Mouse (Mus musculus) midbrain, embryonic 11.5 days (tissue): ENCODE results near the gene Pigu. TPM values are rescaled to one million over a fixed set of nuclear protein-coding genes. Genes with fewer than 3 reads are reported as not detected.

Experiments used
- ATAC-seq: fragments of 200-750 bp; cut with Nextera tagmentation; 2 replicates; pipeline ENCODE4 v1.8.0; 2017; ENCODE audit warnings: moderate TSS enrichment, moderate library complexity; ENCODE audit not compliant: low FRiP score
- DNase-seq: peaks from one replicate; pipeline ENCODE4 v3.0.0; 2015; ENCODE audit warnings: low spot score; ENCODE audit errors: missing footprints
- H3K27ac ChIP-seq: fragments of 300-500 bp; sonication (generic); 2 replicates; pipeline ENCODE4 v1.5.1; 2014; ENCODE audit warnings: low read depth, low read length
- H3K27me3 ChIP-seq: fragments of 300-500 bp; sonication (generic); 2 replicates; pipeline ENCODE4 v1.6.1; 2014; ENCODE audit warnings: mild to moderate bottlenecking, low read length, moderate library complexity, mixed read lengths; ENCODE audit not compliant: control insufficient read depth, insufficient read depth
- H3K36me3 ChIP-seq: fragments of 300-500 bp; sonication (generic); 2 replicates; pipeline ENCODE4 v1.6.1; 2014; ENCODE audit warnings: mild to moderate bottlenecking, low read length, moderate library complexity, mixed read lengths; ENCODE audit not compliant: control insufficient read depth, insufficient read depth
- H3K4me1 ChIP-seq: fragments of 300-500 bp; sonication (generic); 2 replicates; pipeline ENCODE4 v1.6.1; 2014; ENCODE audit warnings: low read length; ENCODE audit not compliant: control insufficient read depth, insufficient read depth
- H3K4me2 ChIP-seq: fragments of 300-500 bp; sonication (generic); 2 replicates; pipeline ENCODE4 v1.6.1; 2014; ENCODE audit warnings: mild to moderate bottlenecking, moderate library complexity
- H3K4me3 ChIP-seq: fragments of 300-500 bp; sonication (generic); 2 replicates; pipeline ENCODE4 v1.5.1; 2014; ENCODE audit warnings: low read depth, low read length
- H3K9ac ChIP-seq: fragments of 300-500 bp; sonication (generic); 2 replicates; pipeline ENCODE4 v1.6.1; 2014; ENCODE audit warnings: low read length
- H3K9me3 ChIP-seq: fragments of 300-500 bp; sonication (generic); 2 replicates; pipeline ENCODE4 v1.6.1; 2016; ENCODE audit warnings: low read length; ENCODE audit not compliant: control insufficient read depth
- WGBS: fragments of 180-500 bp; shearing (Covaris S2); extraction: QIAGEN DNeasy Blood & Tissue Kit; methylation state at CpG from one replicate; pipeline ENCODE4 v1.1.7; 2014; 5-methylcytosine and 5-hydroxymethylcytosine counted together
- polyA plus RNA-seq: library from polyadenylated mRNA; unstranded; fragments of >200 nt; fragmentation: Nextera tagmentation; extraction: Ambion mirVana; gene quantifications from 2 replicates; pipeline ENCODE4 v1.2.1, GENCODE M21; 2014

The Pigu gene
- polyA plus RNA-seq, 1 experiment from 2014 or later: 52.8 TPM

- WGBS: 77% methylated on average over 5 of the region's 5 CpGs
- Histone ChIP-seq H3K4me2 (no peak overlapping the region), H3K27me3 (no peaks in the 10 kb centered on the region), H3K27ac (no peak overlapping the region), H3K36me3 (no peaks in the 10 kb centered on the region), H3K9me3 (no peaks in the 10 kb centered on the region), H3K4me3 (no peak overlapping the region), H3K4me1 (no peaks in the 10 kb centered on the region), H3K9ac (no peak overlapping the region)
- DNase-seq: no peak
- no peak for ATAC-seq
Observed at GRCm38 (mm10) chr2:155320596-155320995, 36.6 kb downstream of the Pigu start.

- no peak overlapping the region for H3K27ac ChIP-seq
- H3K9ac ChIP-seq: no peak overlapping the region
- H3K4me1 ChIP-seq: no peaks in the 10 kb centered on the region
- H3K4me2 ChIP-seq: no peak overlapping the region
- DNase-seq: no peak
- H3K4me3 ChIP-seq: no peak overlapping the region
- 89% methylated on average over 2 of the region's 2 CpGs for WGBS
- H3K9me3 ChIP-seq: no peaks in the 10 kb centered on the region
- H3K27me3 ChIP-seq: no peaks in the 10 kb centered on the region
- ATAC-seq: no peak
- no peaks in the 10 kb centered on the region for H3K36me3 ChIP-seq
Observed at GRCm38 (mm10) chr2:155318618-155319017, 38.6 kb downstream of the Pigu start.

GRCm38 (mm10) chr2:155313671-155314070 is 43.6 kb downstream of the Pigu start:
- no peaks in the 10 kb centered on the region for H3K36me3 ChIP-seq
- no peak overlapping the region for H3K27ac ChIP-seq
- no peak overlapping the region for H3K4me2 ChIP-seq
- WGBS: 54% methylated on average over 6 of the region's 6 CpGs
- DNase-seq (no peak), ATAC-seq (no peak)
- H3K9ac ChIP-seq: no peak overlapping the region
- H3K9me3 ChIP-seq: no peaks in the 10 kb centered on the region
- H3K4me3 ChIP-seq: no peak overlapping the region
- H3K27me3 ChIP-seq: no peaks in the 10 kb centered on the region
- no peaks in the 10 kb centered on the region for H3K4me1 ChIP-seq

GRCm38 (mm10) chr2:155308936-155309592 is 48.2 kb downstream of the Pigu start:
- Histone ChIP-seq H3K36me3 (0 out of 2 replicates have a peak, but pooled peaks cover 2% of the 10 kb centered on the region), H3K4me1 (no peaks in the 10 kb centered on the region), H3K27ac (peak overlapping the region; percentile 30; the same call in 1 of the 2 replicates), H3K9me3 (no peaks in the 10 kb centered on the region), H3K4me2 (no peak overlapping the region), H3K9ac (no peak overlapping the region), H3K27me3 (no peaks in the 10 kb centered on the region), H3K4me3 (no peak overlapping the region)
- no peak for ATAC-seq
- 49% methylated on average over 3 of the region's 3 CpGs for WGBS
- peak; percentile 87 for DNase-seq

GRCm38 (mm10) chr2:155299563-155299962 is 57.7 kb downstream of the Pigu start:
- peaks cover 18% of the 10 kb centered on the region for H3K36me3 ChIP-seq
- no peaks in the 10 kb centered on the region for H3K9me3 ChIP-seq
- no peak overlapping the region for H3K27ac ChIP-seq
- H3K4me2 ChIP-seq: no peak overlapping the region
- no peaks in the 10 kb centered on the region for H3K4me1 ChIP-seq
- H3K27me3 ChIP-seq: no peaks in the 10 kb centered on the region
- no peak for ATAC-seq
- H3K9ac ChIP-seq: no peak overlapping the region
- H3K4me3 ChIP-seq: no peak overlapping the region
- DNase-seq: no peak
- WGBS: 95% methylated on average over 4 of the region's 4 CpGs

- DNase-seq (no peak), ATAC-seq (no peak)
- no peak overlapping the region for H3K4me2 ChIP-seq
- H3K36me3 ChIP-seq: peaks cover 20% of the 10 kb centered on the region
- no peaks in the 10 kb centered on the region for H3K27me3 ChIP-seq
- H3K4me1 ChIP-seq: no peaks in the 10 kb centered on the region
- H3K9me3 ChIP-seq: no peaks in the 10 kb centered on the region
- no peak overlapping the region for H3K4me3 ChIP-seq
- H3K27ac ChIP-seq: no peak overlapping the region
- 95% methylated on average over 6 of the region's 6 CpGs for WGBS
- H3K9ac ChIP-seq: no peak overlapping the region
Observed at GRCm38 (mm10) chr2:155295453-155295852, 61.8 kb downstream of the Pigu start.

- no peak overlapping the region for H3K4me3 ChIP-seq
- DNase-seq (no peak), ATAC-seq (no peak)
- no peaks in the 10 kb centered on the region for H3K27me3 ChIP-seq
- H3K4me2 ChIP-seq: no peak overlapping the region
- no peaks in the 10 kb centered on the region for H3K9me3 ChIP-seq
- no peaks in the 10 kb centered on the region for H3K4me1 ChIP-seq
- 92% methylated on average over 4 of the region's 4 CpGs for WGBS
- no peak overlapping the region for H3K27ac ChIP-seq
- H3K36me3 ChIP-seq: peaks cover 20% of the 10 kb centered on the region
- no peak overlapping the region for H3K9ac ChIP-seq
Observed at GRCm38 (mm10) chr2:155293946-155294345, 63.3 kb downstream of the Pigu start.

GRCm38 (mm10) chr2:155293382-155293781 is 63.8 kb downstream of the Pigu start:
- Histone ChIP-seq H3K4me3 (no peak overlapping the region), H3K27me3 (no peaks in the 10 kb centered on the region), H3K4me1 (no peaks in the 10 kb centered on the region), H3K4me2 (no peak overlapping the region), H3K36me3 (peaks cover 16% of the 10 kb centered on the region), H3K9me3 (no peaks in the 10 kb centered on the region), H3K27ac (no peak overlapping the region), H3K9ac (no peak overlapping the region)
- 85% methylated on average over 2 of the region's 2 CpGs for WGBS
- no peak for ATAC-seq
- DNase-seq: no peak

- Histone ChIP-seq H3K4me3 (no peak overlapping the region), H3K9me3 (no peaks in the 10 kb centered on the region), H3K27ac (no peak overlapping the region), H3K36me3 (peaks cover 7% of the 10 kb centered on the region; the same call in 1 of the 2 replicates), H3K4me2 (no peak overlapping the region), H3K27me3 (no peaks in the 10 kb centered on the region), H3K9ac (no peak overlapping the region), H3K4me1 (no peaks in the 10 kb centered on the region)
- no peak for DNase-seq
- no peak for ATAC-seq
- WGBS: 93% methylated on average over 8 of the region's 8 CpGs
Observed at GRCm38 (mm10) chr2:155290066-155290465, 67.2 kb downstream of the Pigu start.
